Mouse (Mus musculus) myocyte (in vitro differentiated cells): ENCODE data around the gene Tmeff2.

Source experiments
- CEBPB ChIP-seq: IDR thresholded peaks from 2 replicates; pipeline ENCODE4 v1.6.1; 2011; ENCODE audit warnings: mild to moderate bottlenecking, moderate library complexity; ENCODE audit not compliant: poor library complexity, insufficient read depth, severe bottlenecking
- E2F4 ChIP-seq: IDR thresholded peaks from one replicate; pipeline ENCODE4 v1.6.1; 2011; ENCODE audit warnings: mild to moderate bottlenecking, control low read depth, moderate library complexity; ENCODE audit not compliant: insufficient read depth
- MAX ChIP-seq: IDR thresholded peaks from one replicate; pipeline ENCODE4 v1.6.1; 2011; ENCODE audit warnings: low read depth, mild to moderate bottlenecking, control low read depth
- MYOD1 ChIP-seq, 3 experiments: IDR thresholded peaks; one replicate each; pipeline ENCODE4 v1.6.1; 2011; ENCODE audit warnings: control low read depth in 2 of 3, low read depth in 2 of 3, mild to moderate bottlenecking in 2 of 3, moderate library complexity in 1 of 3; ENCODE audit not compliant: insufficient read length in 2 of 3, control insufficient read depth in 1 of 3
- MYOG ChIP-seq, 3 experiments: IDR thresholded peaks; one replicate each; pipeline ENCODE4 v1.6.1; 2011; ENCODE audit warnings: control low read depth in 2 of 3, low read depth in 2 of 3, mild to moderate bottlenecking in 2 of 3; ENCODE audit not compliant: insufficient read length in 2 of 3, control insufficient read depth in 1 of 3, insufficient read depth in 1 of 3
- POLR2A ChIP-seq: IDR thresholded peaks from one replicate; pipeline ENCODE4 v1.6.1; 2011; ENCODE audit warnings: low read depth, mild to moderate bottlenecking, control low read depth, moderate library complexity; ENCODE audit not compliant: insufficient read length
- POLR2AphosphoS2 ChIP-seq: IDR thresholded peaks from one replicate; pipeline ENCODE4 v1.6.1; 2011; ENCODE audit warnings: low read depth, control low read depth; ENCODE audit not compliant: insufficient read length
- SRF ChIP-seq: IDR thresholded peaks from one replicate; pipeline ENCODE4 v1.6.1; 2011; ENCODE audit warnings: low read depth; ENCODE audit not compliant: control insufficient read depth, insufficient read length
- TCF3 ChIP-seq: IDR thresholded peaks from one replicate; pipeline ENCODE4 v1.6.1; 2011; ENCODE audit warnings: low read depth, control low read depth; ENCODE audit not compliant: insufficient read length
- USF1 ChIP-seq: IDR thresholded peaks from one replicate; pipeline ENCODE4 v1.6.1; 2011; ENCODE audit warnings: low read depth, mild to moderate bottlenecking, control low read depth, moderate library complexity

- TF ChIP-seq POLR2AphosphoS2 = no peak
- no peak for TF ChIP-seq E2F4
- TF ChIP-seq SRF = no peak
- TF ChIP-seq POLR2A = no peak
- no peak for TF ChIP-seq MYOG (IDR thresholded peaks at IDR 0.05; ENCODE audit: control insufficient read depth in 1 of 3, insufficient read depth in 1 of 3, insufficient read length in 2 of 3, low read depth in 2 of 3)
- TF ChIP-seq MAX = no peak
- TF ChIP-seq TCF3 = no peak
- TF ChIP-seq MYOD1 (IDR thresholded peaks at IDR 0.05; ENCODE audit: control insufficient read depth in 1 of 3, insufficient read length in 2 of 3, low read depth in 2 of 3) = no peak
- TF ChIP-seq CEBPB = no peak
- TF ChIP-seq USF1 = no peak
Measured at GRCm38 (mm10) chr1:50972509-50973436, 72.3 kb downstream of the Tmeff2 start.
